Mouse (Mus musculus): ENCODE measurements around the gene Ccdc157.

Gene Ccdc157

GRCm38 (mm10) chr11:4182061-4182460 lies 22.0 kb upstream of the Ccdc157 start:
- DNase-seq (ENCODE audit: low spot score), result peak; percentile 66

GRCm38 (mm10) chr11:4177716-4178115 lies 17.6 kb upstream of the Ccdc157 start:
- no peak for DNase-seq (ENCODE audit: low spot score)

- peak; percentile 60 for DNase-seq (ENCODE audit: low spot score)
Observed at GRCm38 (mm10) chr11:4174586-4174985, 14.5 kb upstream of the Ccdc157 start.

- no peak for DNase-seq (ENCODE audit: low spot score)
Observed at GRCm38 (mm10) chr11:4166467-4167090, 6.5 kb upstream of the Ccdc157 start.

GRCm38 (mm10) chr11:4164701-4165100 lies 4.6 kb upstream of the Ccdc157 start:
- no peak for DNase-seq (ENCODE audit: low spot score)

- no peak for DNase-seq (ENCODE audit: low spot score)
Observed at GRCm38 (mm10) chr11:4160758-4161480, 826 bp upstream of the Ccdc157 start.

GRCm38 (mm10) chr11:4158676-4159075 lies 1.4 kb downstream of the Ccdc157 start:
- DNase-seq (ENCODE audit: low spot score), result no peak

- DNase-seq (ENCODE audit: low spot score), result no peak
Observed at GRCm38 (mm10) chr11:4155641-4156040, 4.5 kb downstream of the Ccdc157 start.

- DNase-seq (ENCODE audit: low spot score), result no peak
Observed at GRCm38 (mm10) chr11:4153694-4154093, 6.4 kb downstream of the Ccdc157 start.

GRCm38 (mm10) chr11:4149886-4150285 lies 10.2 kb downstream of the Ccdc157 start:
- DNase-seq (ENCODE audit: low spot score), result no peak

- no peak for DNase-seq (ENCODE audit: low spot score)
Observed at GRCm38 (mm10) chr11:4148536-4149156, 11.4 kb downstream of the Ccdc157 start.

GRCm38 (mm10) chr11:4148120-4148519 lies 12.0 kb downstream of the Ccdc157 start:
- DNase-seq (ENCODE audit: low spot score), result no peak

GRCm38 (mm10) chr11:4147098-4147497 lies 13.0 kb downstream of the Ccdc157 start:
- DNase-seq (ENCODE audit: low spot score), result no peak

- DNase-seq (ENCODE audit: low spot score), result no peak
Observed at GRCm38 (mm10) chr11:4146381-4146780, 13.7 kb downstream of the Ccdc157 start.

- DNase-seq (ENCODE audit: low spot score), result no peak
Observed at GRCm38 (mm10) chr11:4143281-4144062, 16.6 kb downstream of the Ccdc157 start.

GRCm38 (mm10) chr11:4142352-4142751 lies 17.7 kb downstream of the Ccdc157 start:
- DNase-seq (ENCODE audit: low spot score), result no peak

GRCm38 (mm10) chr11:4141505-4141904 lies 18.6 kb downstream of the Ccdc157 start:
- DNase-seq (ENCODE audit: low spot score), result no peak

- no peak for DNase-seq (ENCODE audit: low spot score)
Observed at GRCm38 (mm10) chr11:4138964-4139363, 21.1 kb downstream of the Ccdc157 start.

GRCm38 (mm10) chr11:4134986-4135935 lies 24.8 kb downstream of the Ccdc157 start, which contains the start of gene Rnf215:
Gene Rnf215 (plus strand): TSS chr11:4135202.
- DNase-seq (ENCODE audit: low spot score), result peak; percentile 93

- DNase-seq (ENCODE audit: low spot score), result no peak
Observed at GRCm38 (mm10) chr11:4134400-4134799, 25.7 kb downstream of the Ccdc157 start.

GRCm38 (mm10) chr11:4133450-4133849 lies 26.6 kb downstream of the Ccdc157 start:
- peak; percentile 27 for DNase-seq (ENCODE audit: low spot score)
